Comparison of ENCODE assay signal across 13 mouse cellular contexts in the genomic region with DNA sequence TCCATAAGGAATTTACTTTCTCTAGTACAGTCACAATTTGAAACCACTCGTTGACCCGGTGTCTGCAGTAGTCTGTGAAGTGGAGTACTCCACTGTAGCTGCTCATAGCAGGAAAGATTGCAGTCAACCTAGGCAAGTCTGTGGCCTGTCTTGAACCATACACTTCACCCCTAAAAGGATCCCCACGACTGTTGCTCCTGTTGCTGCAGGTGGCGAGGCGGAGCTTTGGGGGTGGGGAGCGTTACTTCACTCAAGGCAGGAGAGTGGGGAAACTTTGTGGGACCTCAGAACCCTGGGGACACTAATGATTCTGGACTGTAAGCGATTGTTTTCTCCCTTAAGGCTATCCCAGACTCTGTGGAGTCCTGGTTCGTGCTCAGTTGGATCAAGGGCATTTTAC. TPM values are rescaled to one million over a fixed set of nuclear protein-coding genes. Genes with fewer than 3 reads are reported as not detected.
DNase-seq lines count a peak whose midpoint lies in the region; ATAC-seq lines count a peak whose summit lies in the region.
"Had no signal": no experiment of that assay in that cellular context is flagged by ENCODE, and none has a peak within 500 bp of the region (broad histone marks: within the 10 kb centered on the region; RNA-seq: fewer than 3 reads in every experiment).

No protein-coding gene starts in this region.

- DNase-seq in kidney, postnatal 14 days = no peak
- DNase-seq in CD4-positive helper T cell, adult 2 months (ENCODE audit: low read depth, low spot score) = peak; percentile 33
- no peak for DNase-seq in cerebellum, postnatal 4 days (ENCODE audit: low spot score in 2 of 2)
- DNase-seq in adrenal gland, postnatal 10 days = no peak
- DNase-seq: cerebellum, postnatal 14 days; gastrocnemius, adult 2 months; kidney, postnatal 10 days had no signal

- no peak overlapping the region for H3K27ac ChIP-seq in kidney, embryonic 16.5 days (ENCODE audit: low read length)
- H3K27ac ChIP-seq in neural tube, embryonic 12.5 days = no peak overlapping the region

- H3K4me1 ChIP-seq in erythroblast, embryonic 14.5 days (ENCODE audit: control insufficient read depth) = peaks cover 46% of the 10 kb centered on the region
- H3K4me1 ChIP-seq in kidney, embryonic 16.5 days (ENCODE audit: insufficient read depth, low read length) = peaks cover 70% of the 10 kb centered on the region
- H3K4me1 ChIP-seq in neural tube, embryonic 12.5 days = peaks cover 94% of the 10 kb centered on the region

- no peaks in the 10 kb centered on the region for H3K27me3 ChIP-seq in erythroblast, embryonic 14.5 days (ENCODE audit: control insufficient read depth)
- no peaks in the 10 kb centered on the region for H3K27me3 ChIP-seq in kidney, embryonic 16.5 days (ENCODE audit: insufficient read depth, low read length)
- no peaks in the 10 kb centered on the region for H3K27me3 ChIP-seq in neural tube, embryonic 12.5 days (replicated peaks)

- H3K4me2 ChIP-seq in kidney, embryonic 16.5 days (replicated peaks; ENCODE audit: low read depth, low read length) = 0 out of 2 replicates have a peak overlapping the region, but pooled peaks have one; percentile 12
- peak overlapping the region; percentile 56 for H3K4me2 ChIP-seq in neural tube, embryonic 12.5 days (replicated peaks)

- H3K9ac ChIP-seq in kidney, embryonic 16.5 days (replicated peaks; ENCODE audit: low read length) = 0 out of 2 replicates have a peak overlapping the region, but pooled peaks have one; percentile 15
- no peak overlapping the region for H3K9ac ChIP-seq in neural tube, embryonic 12.5 days

- H3K4me3 ChIP-seq in erythroblast, embryonic 14.5 days (replicated peaks) = peak overlapping the region; percentile 70
- H3K4me3 ChIP-seq in kidney, embryonic 16.5 days (ENCODE audit: low read length) = no peak overlapping the region
- no peak overlapping the region for H3K4me3 ChIP-seq in neural tube, embryonic 12.5 days

- no peaks in the 10 kb centered on the region for H3K9me3 ChIP-seq in erythroblast, embryonic 14.5 days (ENCODE audit: control insufficient read depth, low read length)
- H3K9me3 ChIP-seq in kidney, embryonic 16.5 days (ENCODE audit: low read length) = no peaks in the 10 kb centered on the region
- H3K9me3 ChIP-seq in neural tube, embryonic 12.5 days = no peaks in the 10 kb centered on the region

- WGBS in kidney, embryonic 16.5 days = 30% methylated on average over 8 of the region's 8 CpGs
- 21% methylated on average over 8 of the region's 8 CpGs for WGBS in neural tube, embryonic 12.5 days

- no peaks in the 10 kb centered on the region for H3K36me3 ChIP-seq in erythroblast, embryonic 14.5 days (ENCODE audit: control insufficient read depth)
- H3K36me3 ChIP-seq in kidney, embryonic 16.5 days (ENCODE audit: insufficient read depth, low read length) = no peaks in the 10 kb centered on the region
- peaks cover 3% of the 10 kb centered on the region; the same call in 1 of the 2 replicates for H3K36me3 ChIP-seq in neural tube, embryonic 12.5 days

- no peak for ATAC-seq in erythroblast, adult 5-6 weeks (replicated peaks; ENCODE audit: low FRiP score, poor library complexity, severe bottlenecking)
- no peak for ATAC-seq in kidney, embryonic 16.5 days (ENCODE audit: low FRiP score, low TSS enrichment)
- ATAC-seq in neural tube, embryonic 12.5 days (ENCODE audit: low FRiP score, low read depth) = no peak
- ATAC-seq: activated CD4-positive, CD25-positive, alpha-beta regulatory T cell, adult 4 months; lung, postnatal 0 days had no signal

RNA-seq across cellular contexts. Expression of a gene that starts 34.2 kb away (rescaled TPM):
- polyA plus RNA-seq in erythroblast, embryonic 14.5 days (2012) = 0.12 and 0.13 TPM in 2 replicates
- 2.3 and 15.2 TPM in 2 replicates for total RNA-seq in erythroblast, adult 5-6 weeks (2015; ENCODE audit: low replicate concordance)
- 14.6 and 19.3 TPM in 2 replicates for total RNA-seq in erythroblast, adult 5-6 weeks (2017; ENCODE audit: low replicate concordance)
- polyA plus RNA-seq in kidney, embryonic 16.5 days (2015; fragmentation: Nextera tagmentation; extraction: Ambion mirVana) = 14.3 and 20.2 TPM in 2 replicates
- 65.8 and 69.4 TPM in 2 replicates for polyA plus RNA-seq in neural tube, embryonic 12.5 days (2016; fragmentation: Nextera tagmentation; extraction: Ambion mirVana)
- total RNA-seq in adrenal gland, postnatal 10 days (2021) = 100 to 1,000 TPM; 138 to 167 TPM

Comparison
In these comparisons a context has a peak if more than half of its experiments do, and no peak if none do; other contexts are left out.
1. RNA of a gene that starts 34.2 kb away (polyA plus RNA-seq): 65.8 to 69.4 TPM in neural tube, embryonic 12.5 days and 14.3 to 20.2 TPM in kidney, embryonic 16.5 days; 0.12 to 0.13 TPM in erythroblast, embryonic 14.5 days; every median in the first group is over 10 times any median in the second.